ENCODE assay signal across 17 mouse cellular contexts in genomic region chr11:67229946-67230345, GRCm38 (mm10). TPM values are rescaled to one million over a fixed set of nuclear protein-coding genes. Genes with fewer than 3 reads are reported as not detected.
DNase-seq lines count a peak whose midpoint lies in the region; ATAC-seq and TF ChIP-seq lines count a peak whose summit lies in the region.
"Had no signal": no experiment of that assay in that cellular context is flagged by ENCODE, and none has a peak within 500 bp of the region (broad histone marks: within the 10 kb centered on the region; RNA-seq: fewer than 3 reads in every experiment).

No protein-coding gene starts in this region.

- no peaks in the 10 kb centered on the region for H3K9me3 ChIP-seq in liver, postnatal 0 days (ENCODE audit: low read length)
- no peaks in the 10 kb centered on the region for H3K9me3 ChIP-seq in forebrain, embryonic 13.5 days (replicated peaks)
- H3K9me3 ChIP-seq: heart, embryonic 15.5 days had no signal

- no peaks in the 10 kb centered on the region for H3K4me1 ChIP-seq in liver, postnatal 0 days (ENCODE audit: insufficient read depth)
- no peaks in the 10 kb centered on the region for H3K4me1 ChIP-seq in forebrain, embryonic 13.5 days
- H3K4me1 ChIP-seq: heart, embryonic 15.5 days had no signal

- no peak for TF ChIP-seq EP300 in liver, postnatal 0 days (IDR thresholded peaks at IDR 0.05; ENCODE audit: low read depth)

- ATAC-seq in liver, postnatal 0 days: no peak
- ATAC-seq in forebrain, embryonic 13.5 days: no peak
- ATAC-seq: hindbrain, postnatal 0 days had no signal

- no peak overlapping the region for H3K4me3 ChIP-seq in liver, postnatal 0 days (ENCODE audit: low read depth, low read length)
- no peak overlapping the region for H3K4me3 ChIP-seq in forebrain, embryonic 13.5 days
- H3K4me3 ChIP-seq: heart, embryonic 15.5 days had no signal

- peak; percentile 73 for DNase-seq in gastrocnemius, adult 18-20 months (ENCODE audit: low spot score)
- no peak for DNase-seq in gastrocnemius, postnatal 4 days (ENCODE audit: low spot score in 2 of 2)
- peak; percentile 29 for DNase-seq in liver, postnatal 0 days
- DNase-seq in liver: no peak
- DNase-seq in heart, postnatal 36 days: peak; percentile 6 to 9
- peak; percentile 79 for DNase-seq in skeletal muscle tissue, adult 2 months (ENCODE audit: low read depth, low spot score)
- no peak for DNase-seq in cerebellum, postnatal 10 days
- DNase-seq: B cell, adult 2 months; cerebellum, adult 9-11 months; kidney, adult 8-10 months had no signal

- no peak overlapping the region for H3K9ac ChIP-seq in liver, postnatal 0 days (replicated peaks)
- H3K9ac ChIP-seq in forebrain, embryonic 13.5 days: no peak overlapping the region
- H3K9ac ChIP-seq: heart, embryonic 15.5 days had no signal

- 56% methylated on average over 2 of the region's 2 CpGs for WGBS in liver, postnatal 0 days (ENCODE audit: insufficient replicate concordance)
- WGBS in forebrain, embryonic 13.5 days: 87% methylated on average over 2 of the region's 2 CpGs

- intact Hi-C loops in heart, postnatal 36 days (cut with DNase I): no loop called here

- H3K27ac ChIP-seq in liver, postnatal 0 days (ENCODE audit: low read depth): no peak overlapping the region
- no peak overlapping the region for H3K27ac ChIP-seq in forebrain, embryonic 13.5 days
- H3K27ac ChIP-seq: heart, embryonic 15.5 days; hindbrain, postnatal 0 days had no signal

- no peak for TF ChIP-seq CTCF in liver, postnatal 0 days (IDR thresholded peaks at IDR 0.05; ENCODE audit: low read depth)

- H3K36me3 ChIP-seq in liver, postnatal 0 days (replicated peaks; ENCODE audit: insufficient read depth, low read length): no peaks in the 10 kb centered on the region
- H3K36me3 ChIP-seq in forebrain, embryonic 13.5 days (ENCODE audit: poor library complexity, severe bottlenecking): no peaks in the 10 kb centered on the region
- H3K36me3 ChIP-seq: heart, embryonic 15.5 days had no signal

- H3K27me3 ChIP-seq in liver, postnatal 0 days (ENCODE audit: insufficient read depth, low read length): 0 out of 2 replicates have a peak, but pooled peaks cover 4% of the 10 kb centered on the region
- H3K27me3 ChIP-seq in forebrain, embryonic 13.5 days: no peaks in the 10 kb centered on the region
- H3K27me3 ChIP-seq: heart, embryonic 15.5 days had no signal

- no peak overlapping the region for H3K4me2 ChIP-seq in liver, postnatal 0 days (ENCODE audit: low read depth, low read length)
- H3K4me2 ChIP-seq in forebrain, embryonic 13.5 days: no peak overlapping the region
- H3K4me2 ChIP-seq: heart, embryonic 15.5 days had no signal

RNA-seq across cellular contexts. Expression of gene Myh4, which starts 7.9 kb away (rescaled TPM):
- over 10,000 TPM; 26,101 to 26,132 TPM for total RNA-seq in gastrocnemius, adult 18-20 months (2021)
- 1,000 to 10,000 TPM; 1,762 to 2,018 TPM for total RNA-seq in gastrocnemius, postnatal 4 days (2021)
- 0.25 TPM in 1 of 2 replicates, not detected in the other for polyA plus RNA-seq in liver, postnatal 0 days (2015; fragmentation: Nextera tagmentation; extraction: Ambion mirVana)
- under 1 TPM in 1 of 2 experiments, not detected in 1; 0.08 TPM for total RNA-seq in heart, postnatal 36 days (2021)
- not detected in 2 replicates for polyA plus RNA-seq in forebrain, embryonic 13.5 days (2015; fragmentation: Nextera tagmentation; extraction: Ambion mirVana)
- total RNA-seq: hindbrain, postnatal 0 days; megakaryocyte progenitor cell, adult 5-6 weeks had no signal
- polyA plus RNA-seq: heart, embryonic 15.5 days had no signal

RNA-seq across cellular contexts. Expression of gene Myh1, which starts 30.1 kb away (rescaled TPM):
- 1,000 to 10,000 TPM; 2,776 to 3,903 TPM for total RNA-seq in gastrocnemius, adult 18-20 months (2021)
- 100 to 1,000 TPM; 613 to 684 TPM for total RNA-seq in gastrocnemius, postnatal 4 days (2021)
- polyA plus RNA-seq in liver, postnatal 0 days (2015; fragmentation: Nextera tagmentation; extraction: Ambion mirVana): 0.08 and 2.1 TPM in 2 replicates
- total RNA-seq in heart, postnatal 36 days (2021): not detected
- 0.03 TPM in 1 of 2 replicates, not detected in the other for polyA plus RNA-seq in forebrain, embryonic 13.5 days (2015; fragmentation: Nextera tagmentation; extraction: Ambion mirVana)
- total RNA-seq: megakaryocyte progenitor cell, adult 5-6 weeks had no signal

RNA-seq across cellular contexts. Expression of gene Myh8, which starts 47.0 kb away (rescaled TPM):
- total RNA-seq in gastrocnemius, adult 18-20 months (2021): 100 to 1,000 TPM; 257 to 267 TPM
- over 10,000 TPM; 11,963 to 12,269 TPM for total RNA-seq in gastrocnemius, postnatal 4 days (2021)
- polyA plus RNA-seq in liver, postnatal 0 days (2015; fragmentation: Nextera tagmentation; extraction: Ambion mirVana): 1.1 and 17.2 TPM in 2 replicates
- total RNA-seq in heart, postnatal 36 days (2021): under 1 TPM; 0.05 to 0.17 TPM
- polyA plus RNA-seq in forebrain, embryonic 13.5 days (2015; fragmentation: Nextera tagmentation; extraction: Ambion mirVana): 0.05 TPM in 2 replicates
- total RNA-seq: megakaryocyte progenitor cell, adult 5-6 weeks had no signal
- polyA plus RNA-seq: large intestine, adult 2 months; testis, adult 2 months had no signal

RNA-seq across cellular contexts. Expression of gene Myh2, which starts 59.1 kb away (rescaled TPM):
- total RNA-seq in gastrocnemius, adult 18-20 months (2021): 1,000 to 10,000 TPM; 2,421 to 2,564 TPM
- 100 to 1,000 TPM; 229 to 257 TPM for total RNA-seq in gastrocnemius, postnatal 4 days (2021)
- 0.19 TPM in 1 of 2 replicates, not detected in the other for polyA plus RNA-seq in liver, postnatal 0 days (2015; fragmentation: Nextera tagmentation; extraction: Ambion mirVana)
- total RNA-seq in heart, postnatal 36 days (2021): not detected
- not detected in 2 replicates for polyA plus RNA-seq in forebrain, embryonic 13.5 days (2015; fragmentation: Nextera tagmentation; extraction: Ambion mirVana)
- total RNA-seq: megakaryocyte progenitor cell, adult 5-6 weeks had no signal
- polyA plus RNA-seq: embryonic facial prominence, embryonic 11.5 days; large intestine, adult 2 months; testis, adult 2 months had no signal

Comparison
In these comparisons a context has a peak if more than half of its experiments do, and no peak if none do; other contexts are left out.
1. DNase-seq: peak in gastrocnemius, adult 18-20 months (single experiment), liver, postnatal 0 days (single experiment), heart, postnatal 36 days (2 of 2) and skeletal muscle tissue, adult 2 months (single experiment); none in gastrocnemius, postnatal 4 days (0 of 2), liver (single experiment) and cerebellum, postnatal 10 days (0 of 2).
2. RNA of gene Myh4, which starts 7.9 kb away (total RNA-seq): 26,101 to 26,132 TPM in gastrocnemius, adult 18-20 months and 1,762 to 2,018 TPM in gastrocnemius, postnatal 4 days; 0.08 TPM in heart, postnatal 36 days; every median in the first group is over 1,000 times any median in the second.
3. RNA of gene Myh1, which starts 30.1 kb away (total RNA-seq): 2,776 to 3,903 TPM in gastrocnemius, adult 18-20 months and 613 to 684 TPM in gastrocnemius, postnatal 4 days; not detected in heart, postnatal 36 days; every median in the first group is over 100 times any median in the second.
4. RNA of gene Myh8, which starts 47.0 kb away (total RNA-seq): 11,963 to 12,269 TPM in gastrocnemius, postnatal 4 days and 257 to 267 TPM in gastrocnemius, adult 18-20 months; 0.05 to 0.17 TPM in heart, postnatal 36 days; every median in the first group is over 100 times any median in the second.